Mouse (Mus musculus): ENCODE measurements around the gene Nptx1.

GRCm38 (mm10) chr11:119524545-119524949 lies 23.0 kb downstream of the Nptx1 start:
- TF ChIP-seq CTCF (IDR thresholded peaks at IDR 0.05; ENCODE audit: low read depth), result no peak
- no peak for TF ChIP-seq EP300 (IDR thresholded peaks at IDR 0.05; ENCODE audit: low read depth)

All from liver, postnatal 0 days (tissue).